Mouse (Mus musculus) layer of hippocampus, adult 8-10 months (tissue): ENCODE measurements at regions not wholly inside any gene's neighbourhood (a gene's known extent, or its start where the extent isn't known, plus 50 kb on each side); places are given as distances from the start of the nearest gene placed in this dataset.
A peak's percentile ranks its signal among the peaks of the same experiment; 100 is the strongest.

Experiments
- DNase-seq, 2 experiments: peaks; one replicate each; pipeline ENCODE4 v3.0.0; 2022; ENCODE audit warnings: low spot score in 2 of 2

DNA sequence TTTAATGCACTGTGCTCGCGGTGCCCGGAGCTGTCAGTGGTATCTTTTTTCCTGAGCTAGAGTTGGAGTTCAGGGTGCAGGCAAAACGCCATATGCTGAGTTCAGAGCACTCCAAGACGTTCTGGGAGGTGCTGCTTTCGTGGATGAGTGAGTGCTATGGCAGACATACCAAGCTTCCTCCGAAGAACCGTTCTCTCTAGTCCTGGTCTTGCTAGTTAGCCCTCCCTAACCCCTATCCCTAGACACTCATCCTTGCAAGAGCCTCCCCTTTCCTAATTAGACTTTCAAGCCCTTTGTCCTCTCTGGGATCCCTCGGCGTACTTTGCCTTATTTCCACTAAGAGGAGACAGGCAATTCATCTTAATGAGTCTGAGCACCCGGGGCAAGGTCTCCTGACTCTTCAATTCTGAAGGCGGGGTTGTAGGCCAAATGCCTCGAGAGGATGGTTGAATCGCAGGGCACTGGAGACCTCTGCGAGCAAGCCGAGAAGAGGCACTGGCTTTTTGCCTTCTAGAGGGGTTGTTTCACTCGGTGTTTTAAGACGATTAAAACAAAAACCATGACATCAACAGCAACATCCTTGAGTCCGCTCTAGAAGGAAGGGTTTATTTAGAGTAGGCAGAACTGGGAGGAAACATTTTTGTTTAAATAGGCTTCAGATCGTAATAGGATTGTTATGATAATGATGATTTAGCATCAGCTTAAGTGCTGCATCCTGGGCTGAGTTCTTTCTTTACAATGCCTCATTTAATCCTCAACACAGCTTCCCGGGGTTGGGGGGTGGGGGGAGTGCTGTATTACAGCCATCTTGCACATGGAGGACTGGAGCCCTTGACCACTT is 243.6 kb downstream of the Ndfip2 start:
- no peak for DNase-seq

DNA sequence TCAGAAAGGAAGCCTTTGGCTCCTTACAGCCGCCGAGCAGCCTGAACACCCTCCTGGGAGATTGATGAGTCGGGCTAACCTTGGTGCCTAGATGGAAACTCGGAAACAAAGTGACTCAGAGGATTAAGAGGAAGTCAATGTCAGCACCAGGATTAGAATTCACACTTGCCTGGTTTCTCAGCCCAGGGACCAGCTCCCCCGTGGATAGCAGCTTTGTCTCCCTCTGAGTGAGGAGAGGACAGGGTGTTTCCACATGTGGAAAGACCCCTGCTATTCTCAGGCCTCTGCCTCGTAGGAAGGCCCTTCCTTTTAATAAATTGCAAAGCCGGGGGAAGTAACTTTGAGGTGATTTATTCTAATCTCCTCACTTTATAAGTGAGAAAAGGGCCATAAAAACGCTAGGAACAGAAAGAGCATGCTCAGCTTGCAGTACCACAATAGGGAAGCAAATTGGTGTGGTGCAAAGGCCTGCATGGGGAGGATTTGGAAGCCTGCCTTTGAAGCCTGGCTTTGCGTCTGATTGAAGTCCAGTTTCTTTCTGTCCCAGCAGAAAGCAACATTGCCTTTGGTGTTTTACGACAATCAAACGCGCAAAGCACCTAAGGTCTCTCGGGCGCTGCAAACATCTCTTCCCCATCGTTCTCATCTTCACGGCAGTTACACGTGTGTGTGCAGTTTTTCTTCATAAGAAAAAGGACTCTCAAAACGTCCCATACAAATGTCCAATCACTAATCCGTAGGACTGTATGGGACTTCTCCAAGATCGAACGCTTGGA is 242.8 kb downstream of the Ndfip2 start:
- no peak for DNase-seq

DNA sequence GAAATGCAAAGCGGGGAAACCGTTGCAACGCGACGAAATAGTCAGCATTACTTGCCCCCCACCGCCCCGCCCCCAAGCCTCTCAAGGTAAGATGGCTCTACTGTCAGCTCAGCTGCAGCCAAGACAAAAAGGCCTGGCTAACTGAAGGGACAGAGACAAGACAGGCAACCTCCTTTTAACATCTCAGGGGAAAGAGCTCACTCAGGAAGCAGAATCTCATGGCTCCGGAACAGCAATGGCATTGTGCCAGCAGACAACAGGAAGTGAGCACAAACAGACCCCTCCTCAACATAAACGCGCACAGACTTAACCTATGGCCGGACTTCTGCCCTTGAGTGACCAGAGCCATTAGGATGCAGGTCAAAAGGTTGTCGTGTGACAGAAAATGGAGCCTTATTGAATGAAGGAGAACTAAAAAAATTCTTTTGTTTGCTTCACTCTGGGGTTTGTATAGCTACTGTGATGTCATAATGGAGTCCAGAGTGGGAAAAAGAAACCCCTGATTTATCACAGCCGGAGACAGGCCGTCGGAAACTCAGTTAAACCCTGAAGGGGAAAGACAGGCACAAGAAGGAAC is 241.0 kb downstream of the Ndfip2 start:
- no peak for DNase-seq

DNA sequence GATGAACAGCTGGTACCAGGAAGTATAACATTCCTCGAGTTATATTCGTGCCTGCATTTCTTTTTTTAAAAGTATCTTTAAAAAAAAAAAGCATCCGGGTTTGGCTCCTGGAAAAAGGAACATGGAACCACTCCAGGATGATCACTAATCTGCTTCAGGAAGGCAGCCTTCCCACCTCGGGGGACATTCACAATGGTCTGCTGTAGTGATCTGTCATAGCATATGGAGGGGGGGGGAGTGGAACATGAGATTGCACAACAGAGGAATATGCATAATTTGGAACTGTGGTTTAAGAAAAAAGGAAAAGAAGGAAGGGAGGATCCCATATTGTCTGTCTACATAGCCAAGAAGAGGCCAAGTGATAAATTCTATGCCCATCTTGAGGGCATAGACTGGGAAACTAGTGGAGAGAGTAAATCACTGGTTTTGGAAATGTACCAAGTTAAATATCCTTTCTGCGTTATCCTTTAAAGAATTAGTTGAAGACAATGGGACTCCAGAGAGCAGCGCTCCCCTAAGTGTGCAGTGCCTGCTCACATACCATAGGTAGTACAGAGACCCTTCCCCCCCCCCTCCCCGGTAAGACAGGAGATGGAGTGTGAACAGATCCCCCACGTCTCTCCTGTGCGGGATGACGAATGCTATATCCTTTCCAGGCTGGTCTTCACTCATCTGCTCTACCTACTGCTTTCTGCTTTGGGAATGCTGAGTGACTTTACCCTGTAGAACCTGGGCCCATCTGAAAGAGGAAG is 240.0 kb downstream of the Ndfip2 start:
- no peak for DNase-seq

DNA sequence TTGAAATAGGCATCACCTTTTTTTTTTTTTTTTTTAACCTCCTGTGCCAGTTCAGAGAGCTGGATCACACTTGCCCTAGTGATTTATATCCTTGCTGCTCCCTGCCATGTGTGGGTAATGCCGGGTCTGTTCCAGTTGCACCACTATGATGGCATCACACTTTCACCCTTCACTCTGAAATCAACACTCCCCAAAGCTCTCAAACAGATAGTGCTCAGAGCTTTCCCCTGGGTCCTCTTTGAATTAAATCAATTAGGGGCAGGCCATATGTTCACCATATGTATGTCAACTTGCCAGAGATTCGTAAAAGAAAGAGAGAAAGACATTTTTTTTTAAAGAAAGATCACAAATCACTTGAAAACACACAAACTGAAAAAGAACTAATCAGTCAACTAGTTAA is 236.8 kb downstream of the Ndfip2 start:
- DNase-seq, result no peak

DNA sequence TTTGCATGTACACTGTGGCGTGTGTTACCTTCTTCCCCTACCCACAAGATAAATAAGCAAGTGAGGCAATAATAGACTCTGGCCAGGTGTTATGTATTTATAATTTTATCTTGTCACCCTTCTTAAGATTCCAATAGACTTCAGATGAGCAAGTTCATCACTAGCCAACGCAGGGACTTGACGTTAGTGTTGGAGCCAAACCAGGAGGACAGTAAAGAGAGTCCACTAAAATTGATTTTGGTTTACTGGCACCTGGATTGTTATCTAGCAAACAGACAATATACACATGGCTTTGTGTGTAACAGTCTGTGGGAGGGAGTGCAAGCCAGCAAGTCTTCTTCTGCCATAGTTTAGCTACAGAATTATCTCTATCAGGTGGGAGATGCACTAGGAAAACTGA is 236.0 kb downstream of the Ndfip2 start:
- DNase-seq, result no peak

DNA sequence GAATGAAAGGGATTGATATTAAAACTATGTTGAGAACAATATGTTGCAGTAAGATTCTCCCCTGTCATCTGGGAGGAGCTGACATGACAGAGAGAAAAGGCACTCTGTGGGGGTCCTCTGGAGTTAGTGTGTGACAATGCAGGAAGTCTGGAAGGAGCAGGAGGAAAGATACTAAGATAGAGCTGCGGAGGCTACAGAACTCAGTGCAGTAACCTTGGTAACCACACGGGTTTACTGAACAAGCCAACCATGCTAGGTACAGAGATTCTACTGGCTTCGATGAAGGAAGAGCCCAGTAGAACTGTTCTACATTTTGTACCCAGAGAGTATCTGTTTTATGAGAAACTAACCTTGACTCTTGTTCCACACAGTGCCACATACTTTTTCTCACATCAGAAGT is 231.8 kb downstream of the Ndfip2 start:
- DNase-seq, result no peak

DNA sequence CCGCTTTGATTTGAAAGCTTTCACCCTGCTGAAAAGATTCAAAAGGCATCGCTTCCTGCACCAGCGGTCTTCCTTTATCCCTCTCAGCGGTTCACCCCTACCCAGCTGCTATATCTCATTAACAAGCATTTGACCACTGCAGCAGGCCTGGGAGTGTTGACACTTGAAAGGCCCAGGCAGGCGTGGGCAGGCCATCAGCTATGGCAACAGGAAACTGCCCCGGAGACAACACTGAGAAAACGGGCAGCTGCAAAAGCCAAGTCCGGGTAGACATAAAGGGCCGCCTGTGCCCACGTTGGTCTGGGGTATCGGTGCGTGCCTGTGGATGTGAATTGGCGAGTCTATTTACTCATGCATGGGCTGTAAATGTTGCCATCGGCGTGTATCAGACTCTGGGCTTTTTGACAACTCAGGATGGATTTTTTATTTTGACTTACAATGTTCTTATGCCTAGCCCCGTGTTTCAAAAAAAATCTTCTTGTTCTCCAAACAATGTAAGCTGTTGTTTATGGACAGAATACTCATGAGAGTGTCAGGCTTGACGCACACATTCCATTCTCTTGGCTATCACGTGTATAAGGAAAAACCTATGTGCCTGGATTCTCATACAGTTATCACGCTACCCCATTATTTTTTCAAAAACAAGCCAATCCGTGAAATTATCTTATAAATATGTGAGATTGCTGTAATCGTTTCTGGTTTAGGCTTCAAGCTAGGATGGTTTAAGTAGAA is 225.1 kb downstream of the Ndfip2 start:
- peak; percentile 36 to 44 for DNase-seq

DNA sequence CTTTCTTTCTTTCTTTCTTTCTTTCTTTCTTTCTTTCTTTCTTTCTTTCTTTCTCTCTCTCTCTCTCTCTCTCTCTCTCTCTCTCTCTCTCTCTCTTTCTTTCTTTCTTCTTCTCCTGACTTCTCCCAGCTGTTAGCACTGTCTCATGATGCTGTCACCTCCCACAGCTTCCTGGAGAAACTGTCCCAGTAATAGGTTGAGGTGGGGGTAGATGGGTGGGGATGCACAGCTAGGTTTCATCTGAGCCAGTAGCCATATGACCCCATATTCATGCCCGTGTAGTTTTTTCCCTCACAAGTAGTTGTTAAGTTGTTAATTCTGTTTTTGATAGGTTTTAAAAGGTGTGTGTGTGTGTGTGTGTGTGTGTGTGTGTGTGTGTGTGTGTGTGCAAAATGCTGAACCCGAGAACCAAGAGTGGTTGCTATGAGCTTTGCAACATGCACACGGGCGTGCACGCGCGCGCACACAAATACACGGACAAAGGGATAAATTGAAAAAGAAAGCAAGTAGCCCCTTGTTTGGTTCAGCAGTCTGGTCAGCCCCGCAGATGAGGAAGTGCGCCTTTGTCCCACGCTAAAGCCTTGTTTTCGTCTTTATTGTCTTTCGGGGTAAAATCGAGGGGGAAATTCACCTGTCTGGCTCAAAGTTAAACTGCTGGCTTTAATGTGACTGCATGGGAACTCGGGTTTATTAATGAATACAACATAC is 224.4 kb downstream of the Ndfip2 start:
- DNase-seq, result no peak

DNA sequence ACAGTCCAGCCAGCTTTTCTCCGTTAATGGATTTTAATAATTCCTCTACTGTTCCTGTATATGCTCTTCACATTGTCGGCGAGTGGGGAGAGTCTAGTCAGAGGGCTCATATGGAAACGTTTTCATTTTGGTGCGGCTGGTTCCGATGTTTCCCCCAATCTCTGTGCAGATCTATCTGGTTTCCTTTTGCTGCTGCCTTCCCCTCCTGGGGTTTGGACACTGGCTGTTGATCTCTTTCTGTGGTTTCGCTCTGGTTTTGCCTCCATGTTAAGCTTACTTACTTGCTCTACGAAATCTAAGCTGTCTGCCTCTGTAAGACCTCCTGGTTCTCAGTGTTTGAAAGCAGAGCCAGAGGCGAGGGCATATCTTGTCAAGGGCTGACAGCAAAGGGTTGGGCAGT is 221.7 kb downstream of the Ndfip2 start:
- no peak for DNase-seq

DNA sequence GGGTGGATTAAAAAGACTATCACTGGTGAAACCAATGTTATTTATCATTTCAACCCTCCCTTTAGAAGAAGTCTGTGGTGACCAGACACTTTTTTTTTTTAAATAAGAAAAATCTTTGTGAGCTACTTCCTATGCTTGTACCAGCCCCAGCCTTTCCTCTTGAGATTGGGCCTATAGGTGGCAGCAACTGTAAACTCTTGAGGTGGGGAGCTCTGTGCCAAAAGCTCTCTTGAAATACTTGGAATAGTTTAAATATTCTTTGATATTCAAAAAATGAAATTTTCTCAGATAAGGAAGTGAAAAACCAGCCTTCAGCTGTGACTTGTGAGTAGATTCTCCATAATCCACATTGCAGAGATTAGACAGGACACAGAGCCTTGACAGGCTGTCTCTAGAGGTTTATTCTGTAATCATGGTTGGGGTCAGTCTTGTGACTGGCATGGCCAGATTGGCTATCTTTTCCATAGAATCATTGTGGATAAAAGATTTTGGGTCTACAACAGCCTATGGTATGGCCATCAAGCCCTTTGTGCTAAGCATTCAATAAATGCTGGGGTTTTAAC is 216.7 kb downstream of the Ndfip2 start:
- peak in 1 of 2 experiments; percentile 38 for DNase-seq

DNA sequence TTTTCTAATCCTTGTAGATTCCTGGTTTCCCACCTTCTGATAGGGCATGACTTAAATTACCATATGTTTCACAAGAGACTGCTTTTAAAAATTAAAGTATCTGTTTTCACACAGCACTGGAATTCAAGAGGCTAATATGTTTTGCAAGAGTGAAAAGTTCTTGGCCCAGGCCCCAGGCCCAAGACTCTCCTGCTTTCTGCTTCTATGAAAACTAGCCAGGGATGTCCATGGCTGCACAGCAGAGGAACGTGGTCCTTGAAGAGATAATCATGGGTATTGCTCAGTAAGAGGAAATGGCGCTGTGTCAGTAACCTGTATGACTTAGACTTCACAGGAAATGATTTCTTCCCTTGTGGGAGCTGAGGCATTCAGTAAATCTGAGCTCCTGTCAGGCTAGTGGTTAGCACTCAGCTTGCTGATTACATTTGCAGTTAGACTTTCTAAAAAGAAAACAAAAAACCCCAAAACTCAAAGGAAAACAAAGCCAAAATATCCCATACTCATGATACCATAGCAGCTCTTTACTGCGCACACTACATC is 190.6 kb downstream of the Ndfip2 start:
- no peak for DNase-seq

DNA sequence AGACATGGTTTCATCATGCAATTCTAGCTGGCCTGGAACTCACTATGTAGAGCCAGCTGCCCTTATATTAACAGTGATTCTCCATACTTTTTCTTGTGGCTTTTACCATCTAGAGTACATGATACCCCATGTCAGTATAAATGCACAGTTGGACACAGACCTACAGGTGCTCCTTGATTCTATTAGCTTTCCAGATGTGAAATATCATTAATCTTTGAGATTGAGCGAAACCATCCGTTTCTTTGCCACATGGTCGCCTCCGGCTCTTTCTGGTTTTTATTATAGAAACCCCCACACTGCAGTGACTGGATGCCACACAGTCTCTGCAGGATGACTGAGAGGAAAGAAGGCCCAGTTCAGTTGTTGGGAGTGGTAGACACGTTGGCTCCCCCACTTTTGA is 188.7 kb downstream of the Ndfip2 start:
- DNase-seq, result no peak

DNA sequence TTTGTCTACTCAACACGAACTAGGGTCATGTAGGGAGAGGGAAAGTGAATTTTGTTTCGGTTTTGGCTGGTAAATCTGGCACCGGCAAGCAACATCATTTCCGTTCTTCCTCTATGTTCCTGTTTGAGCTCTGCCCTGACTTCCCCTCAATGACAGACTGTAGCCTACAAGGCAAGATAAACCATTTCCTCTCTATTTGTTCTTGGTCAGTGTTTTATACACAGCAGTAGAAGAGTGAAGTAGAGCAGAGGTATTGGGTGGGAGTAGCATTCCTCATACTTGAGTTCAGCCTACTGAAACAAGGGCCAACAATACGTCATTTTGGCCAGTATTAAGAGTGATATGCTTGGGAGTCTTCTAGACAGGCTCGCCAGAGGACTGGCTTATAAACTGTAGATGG is 177.0 kb downstream of the Ndfip2 start:
- DNase-seq, result no peak

DNA sequence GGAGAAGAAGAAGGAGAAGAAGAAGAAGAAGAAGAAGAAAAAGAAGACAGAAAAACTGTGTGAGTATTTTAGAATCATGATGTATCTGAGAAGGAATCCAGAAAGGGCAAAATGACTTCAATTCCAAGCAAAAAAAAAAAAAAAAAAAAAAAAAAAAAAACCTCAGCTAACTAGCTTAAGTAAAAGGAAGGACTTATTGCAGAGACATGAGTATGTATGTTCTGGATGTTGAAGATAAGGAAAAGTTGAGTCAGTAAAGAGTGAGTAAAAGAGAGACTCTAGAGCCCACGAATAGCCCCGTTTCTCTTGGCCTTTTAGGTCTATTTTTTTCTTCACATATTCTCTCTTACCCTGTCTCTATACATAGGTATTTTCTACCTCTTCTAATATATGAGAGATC is 175.1 kb downstream of the Ndfip2 start:
- no peak for DNase-seq

DNA sequence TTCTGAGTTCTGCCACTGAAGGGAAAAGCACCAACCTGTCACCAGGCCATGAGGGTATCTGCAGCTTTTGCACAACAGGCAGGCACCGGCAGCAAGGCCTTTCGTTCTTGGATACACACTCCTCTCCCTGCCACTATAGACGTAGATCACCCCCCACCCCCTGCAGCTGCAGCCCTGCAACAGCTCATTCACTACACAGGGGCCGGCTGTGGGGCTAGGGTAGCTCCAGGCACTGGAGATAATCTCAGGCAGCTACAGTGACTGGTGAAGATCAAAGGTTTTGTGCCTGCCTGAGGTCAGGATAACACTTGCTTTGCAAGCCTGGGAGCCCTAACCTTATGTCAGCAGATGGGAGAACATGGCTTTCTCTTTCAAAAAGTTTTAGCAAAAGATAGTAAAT is 174.3 kb downstream of the Ndfip2 start:
- no peak for DNase-seq

DNA sequence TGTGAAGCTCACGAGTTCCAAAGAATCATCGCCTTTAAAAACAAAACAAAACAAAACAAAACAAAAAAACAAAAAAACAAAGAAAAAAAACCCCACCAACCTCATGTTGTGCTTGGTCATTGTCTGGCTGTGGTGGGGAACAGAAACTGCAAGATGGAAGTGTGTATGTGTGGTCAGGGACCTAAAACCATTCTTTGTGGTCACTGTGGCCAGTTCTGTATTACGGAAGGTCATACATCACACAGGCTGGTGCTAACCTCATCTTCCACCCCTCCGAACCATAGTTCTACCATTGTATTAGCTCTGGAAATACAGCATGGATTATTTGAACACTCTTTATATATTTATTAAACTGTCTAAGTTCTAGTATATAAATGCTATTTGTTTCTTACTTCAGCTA is 173.2 kb downstream of the Ndfip2 start:
- no peak for DNase-seq

DNA sequence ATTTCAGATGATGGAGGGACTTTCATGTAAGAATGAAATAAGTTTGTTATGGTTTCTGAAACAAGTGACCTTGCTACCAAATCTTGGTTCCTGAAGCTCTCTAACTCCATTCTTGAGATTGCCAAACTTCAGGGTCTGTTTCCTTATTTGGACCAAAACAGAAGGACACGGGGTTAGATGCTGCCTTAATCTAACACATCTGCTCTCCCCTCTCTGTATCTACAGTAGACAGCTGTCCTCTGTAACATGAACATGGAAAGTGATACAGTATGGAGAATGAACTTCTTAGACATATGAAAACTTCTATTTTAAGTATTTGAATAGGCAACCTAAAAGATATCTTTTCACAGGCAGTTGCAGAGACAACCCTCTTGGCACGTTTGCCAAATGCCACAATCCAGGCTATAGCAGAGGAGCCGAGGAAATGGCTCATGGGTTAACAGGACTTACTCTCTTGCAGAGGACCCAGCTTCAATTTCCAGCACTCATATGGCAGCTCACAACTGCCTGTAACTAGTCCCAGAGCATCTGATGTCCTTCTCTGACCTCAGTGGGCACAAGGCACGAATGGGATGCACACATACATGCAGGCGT is 171.4 kb downstream of the Ndfip2 start:
- no peak for DNase-seq

DNA sequence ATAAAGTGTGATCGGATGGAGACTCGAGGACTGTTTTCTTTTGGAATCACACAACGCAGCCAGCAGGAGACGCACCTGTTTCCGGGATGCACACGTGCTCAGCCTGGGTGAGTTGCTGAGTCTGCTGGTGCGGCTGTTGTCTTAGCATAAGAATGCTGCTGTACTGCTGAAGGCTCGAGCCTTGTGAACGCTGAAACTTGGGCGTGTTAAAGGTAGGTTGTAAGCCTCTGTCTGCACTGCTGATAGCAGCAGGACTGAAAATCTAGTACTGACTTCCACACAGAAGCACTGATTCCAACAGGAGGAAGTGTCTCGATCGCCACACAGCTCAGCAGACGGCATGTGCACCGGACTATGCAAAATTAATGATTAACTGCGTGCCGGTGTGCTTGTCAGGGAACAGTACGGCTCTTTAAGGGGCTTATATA is 169.1 kb downstream of the Ndfip2 start:
- DNase-seq, result peak in 1 of 2 experiments; percentile 20
